Mouse (Mus musculus): ENCODE measurements around the gene Qk.

DNA sequence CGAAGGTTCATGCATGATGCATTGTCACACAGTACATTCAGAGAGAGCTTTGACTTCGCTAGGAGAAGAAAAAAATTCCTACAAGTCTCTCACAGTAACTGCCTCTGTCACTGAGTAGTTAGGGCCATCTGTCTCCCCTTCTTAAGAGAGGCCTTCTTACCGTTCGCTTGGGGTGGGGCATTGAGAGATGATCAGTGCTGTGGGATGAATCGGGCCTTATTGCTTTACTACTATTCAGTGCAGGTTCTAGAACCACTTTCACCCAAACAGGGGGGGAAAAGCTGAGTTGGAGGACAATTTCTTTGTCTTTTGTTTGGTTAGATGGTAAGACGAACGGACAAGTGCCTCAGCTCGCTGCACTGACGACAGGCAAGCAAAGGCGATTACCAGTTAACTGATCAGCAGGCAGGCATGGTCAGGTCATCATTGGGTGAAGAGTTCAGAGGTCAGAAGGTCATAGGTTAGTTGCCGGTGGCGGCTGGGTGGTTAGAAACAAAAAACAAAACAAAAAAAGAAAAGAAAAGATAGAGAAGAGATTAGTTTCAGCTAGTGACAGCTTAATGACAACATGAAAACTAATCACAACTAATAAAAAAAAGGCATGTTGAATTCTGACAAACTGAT lies 110.4 kb downstream of the Qk start:
- TF ChIP-seq POLR2A (IDR thresholded peaks at IDR 0.05; ENCODE audit: extremely low read depth, insufficient read depth, low read length) (no peak), CTCF (IDR thresholded peaks at IDR 0.05; ENCODE audit: low read depth, low read length) (no peak)

Data from liver, adult 2 months (tissue).